Mouse (Mus musculus) embryonic facial prominence, embryonic 15.5 days (tissue): ENCODE measurements around the gene Sytl5. TPM values are rescaled to one million over a fixed set of nuclear protein-coding genes. Genes with fewer than 3 reads are reported as not detected.

ENCODE experiments used
- ATAC-seq: fragments of 200-750 bp; cut with Nextera tagmentation; 2 replicates; pipeline ENCODE4 v1.8.0; 2017; ENCODE audit warnings: low read depth, moderate TSS enrichment; ENCODE audit not compliant: insufficient number of reproducible peaks, low FRiP score, low TSS enrichment
- H3K27ac ChIP-seq: fragments of 300-500 bp; sonication (generic); replicated peaks from 2 replicates; pipeline ENCODE4 v1.5.1; 2015; ENCODE audit warnings: mild to moderate bottlenecking, inconsistent platforms
- H3K27me3 ChIP-seq: fragments of 300-500 bp; sonication (generic); 2 replicates; pipeline ENCODE4 v1.6.1; 2015; ENCODE audit warnings: inconsistent platforms
- H3K36me3 ChIP-seq: fragments of 300-500 bp; sonication (generic); 2 replicates; pipeline ENCODE4 v1.6.1; 2015; ENCODE audit warnings: mild to moderate bottlenecking, inconsistent platforms
- H3K4me1 ChIP-seq: fragments of 300-500 bp; sonication (generic); 2 replicates; pipeline ENCODE4 v1.6.1; 2015; ENCODE audit warnings: inconsistent platforms
- H3K4me2 ChIP-seq: fragments of 300-500 bp; sonication (generic); replicated peaks from 2 replicates; pipeline ENCODE4 v1.6.1; 2015; ENCODE audit warnings: mild to moderate bottlenecking, inconsistent platforms
- H3K4me3 ChIP-seq: fragments of 300-500 bp; sonication (generic); replicated peaks from 2 replicates; pipeline ENCODE4 v1.5.1; 2015; ENCODE audit warnings: mild to moderate bottlenecking, inconsistent platforms
- H3K9ac ChIP-seq: fragments of 300-500 bp; sonication (generic); 2 replicates; pipeline ENCODE4 v1.6.1; 2015; ENCODE audit warnings: inconsistent platforms
- H3K9me3 ChIP-seq: fragments of 300-500 bp; sonication (generic); replicated peaks from 2 replicates; pipeline ENCODE4 v1.6.1; 2016; ENCODE audit warnings: inconsistent platforms
- polyA plus RNA-seq: library from polyadenylated mRNA; unstranded; fragments of >200 nt; fragmentation: Nextera tagmentation; extraction: Ambion mirVana; gene quantifications from 2 replicates; pipeline ENCODE4 v1.2.1, GENCODE M21; 2015

The Sytl5 gene
- polyA plus RNA-seq, 1 experiment from 2014 or later, result 1.0 TPM

- no peaks in the 10 kb centered on the region for H3K36me3 ChIP-seq
- no peak for ATAC-seq
- H3K9ac ChIP-seq, result no peak overlapping the region
Observed at GRCm38 (mm10) chrX:10034666-10035065, 149.2 kb downstream of the Sytl5 start.

More at GRCm38 (mm10) chrX:10034666-10035065, 149.2 kb downstream of the Sytl5 start:
- Histone ChIP-seq H3K9me3 (no peaks in the 10 kb centered on the region), H3K27me3 (no peaks in the 10 kb centered on the region), H3K27ac (no peak overlapping the region), H3K4me2 (no peak overlapping the region), H3K4me1 (no peaks in the 10 kb centered on the region), H3K4me3 (no peak overlapping the region)

Other genes with a start within 250 kb of the Sytl5 start
- gene Dynlt3, start 222.6 kb upstream of the Sytl5 start, polyA plus RNA-seq, result 59.4 and 63.1 TPM in 2 replicates
- not detected in 2 replicates for gene Hypm, start 38.7 kb upstream of the Sytl5 start, polyA plus RNA-seq
- not detected in 2 replicates for gene H2al3, start 35.9 kb upstream of the Sytl5 start, polyA plus RNA-seq
- 81.3 and 97.7 TPM in 2 replicates for gene Srpx, start 232.1 kb downstream of the Sytl5 start, polyA plus RNA-seq